Mouse (Mus musculus) limb, embryonic 12.5 days (tissue): ENCODE measurements around the gene Dpy30. TPM values are rescaled to one million over a fixed set of nuclear protein-coding genes. Genes with fewer than 3 reads are reported as not detected.
A peak's percentile ranks its signal among the peaks of the same experiment; 100 is the strongest.
"Not testable (repeated sequence)": the region's sequence is repeated elsewhere in the genome, so short reads cannot be mapped to it uniquely, and the experiment has no call there.

Experiments used
- ATAC-seq: fragments of 200-750 bp; cut with Nextera tagmentation; 2 replicates; pipeline ENCODE4 v1.8.0; 2017; ENCODE audit warnings: low read depth, moderate TSS enrichment; ENCODE audit not compliant: insufficient number of reproducible peaks, insufficient read depth, low FRiP score, low TSS enrichment
- H3K27ac ChIP-seq: fragments of 300-500 bp; sonication (generic); 2 replicates; pipeline ENCODE4 v1.5.1; 2016; ENCODE audit warnings: mild to moderate bottlenecking, moderate library complexity
- H3K27me3 ChIP-seq: fragments of 300-500 bp; sonication (generic); 2 replicates; pipeline ENCODE4 v1.6.1; 2016; ENCODE audit warnings: mild to moderate bottlenecking, moderate library complexity
- H3K36me3 ChIP-seq: fragments of 300-500 bp; sonication (generic); 2 replicates; pipeline ENCODE4 v1.6.1; 2016; ENCODE audit warnings: mild to moderate bottlenecking, moderate library complexity
- H3K4me1 ChIP-seq: fragments of 300-500 bp; sonication (generic); replicated peaks from 2 replicates; pipeline ENCODE4 v1.6.1; 2016
- H3K4me2 ChIP-seq: fragments of 300-500 bp; sonication (generic); 2 replicates; pipeline ENCODE4 v1.6.1; 2016; ENCODE audit warnings: mild to moderate bottlenecking, moderate library complexity
- H3K4me3 ChIP-seq: fragments of 300-500 bp; sonication (generic); replicated peaks from 2 replicates; pipeline ENCODE4 v1.5.1; 2016; ENCODE audit warnings: mild to moderate bottlenecking
- H3K9ac ChIP-seq: fragments of 300-500 bp; sonication (generic); replicated peaks from 2 replicates; pipeline ENCODE4 v1.6.1; 2016; ENCODE audit warnings: mild to moderate bottlenecking, moderate library complexity
- H3K9me3 ChIP-seq: fragments of 300-500 bp; sonication (generic); 2 replicates; pipeline ENCODE4 v1.6.1; 2016; ENCODE audit warnings: mild to moderate bottlenecking, moderate library complexity
- WGBS: fragments of 180-500 bp; shearing (Covaris S2); methylation state at CpG from one replicate; pipeline ENCODE4 v1.1.7; 2016; 5-methylcytosine and 5-hydroxymethylcytosine counted together
- polyA plus RNA-seq: library from polyadenylated mRNA; unstranded; fragments of >200 nt; fragmentation: Nextera tagmentation; extraction: Ambion mirVana; gene quantifications from 2 replicates; pipeline ENCODE4 v1.2.1, GENCODE M21; 2016

Gene Dpy30
- polyA plus RNA-seq, 1 experiment from 2014 or later = 295 TPM

DNA sequence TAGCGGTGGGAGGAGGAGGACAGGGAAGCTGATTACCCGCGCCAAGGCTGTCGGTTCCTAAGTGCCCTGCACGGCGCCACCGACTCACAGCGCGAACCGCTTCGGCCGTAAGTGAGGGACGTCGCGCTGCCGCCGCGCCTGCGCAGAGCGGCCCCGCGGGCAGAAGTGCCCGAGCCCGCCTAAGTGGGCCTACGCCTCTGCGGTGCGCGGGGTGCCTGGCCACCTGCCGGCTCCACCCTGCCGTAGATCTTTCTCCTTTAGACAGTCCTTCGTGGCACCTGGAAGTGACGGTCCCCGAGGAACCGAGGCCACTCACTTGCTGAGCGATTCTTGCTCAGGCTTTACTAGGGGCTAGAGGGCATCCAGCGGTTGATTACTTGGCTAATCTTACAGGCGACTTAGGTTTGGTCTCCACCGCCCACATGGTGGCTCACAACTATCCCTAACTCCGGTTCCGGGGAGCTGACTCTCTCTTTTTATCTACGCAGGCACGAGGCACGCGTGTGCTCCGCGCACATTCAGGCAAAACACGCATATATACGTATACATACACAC is 7.4 kb downstream of the Dpy30 start:
- under 1% methylated on average over 48 of the region's 48 CpGs for WGBS
- Histone ChIP-seq H3K9ac (peak overlapping the region; percentile 85), H3K27ac (peak overlapping the region; percentile 94), H3K9me3 (no peaks in the 10 kb centered on the region), H3K4me3 (peak overlapping the region; percentile 78), H3K4me1 (peaks cover 16% of the 10 kb centered on the region), H3K4me2 (peak overlapping the region; percentile 78), H3K27me3 (no peaks in the 10 kb centered on the region), H3K36me3 (peaks cover 28% of the 10 kb centered on the region)
- ATAC-seq = peak; percentile 95

DNA sequence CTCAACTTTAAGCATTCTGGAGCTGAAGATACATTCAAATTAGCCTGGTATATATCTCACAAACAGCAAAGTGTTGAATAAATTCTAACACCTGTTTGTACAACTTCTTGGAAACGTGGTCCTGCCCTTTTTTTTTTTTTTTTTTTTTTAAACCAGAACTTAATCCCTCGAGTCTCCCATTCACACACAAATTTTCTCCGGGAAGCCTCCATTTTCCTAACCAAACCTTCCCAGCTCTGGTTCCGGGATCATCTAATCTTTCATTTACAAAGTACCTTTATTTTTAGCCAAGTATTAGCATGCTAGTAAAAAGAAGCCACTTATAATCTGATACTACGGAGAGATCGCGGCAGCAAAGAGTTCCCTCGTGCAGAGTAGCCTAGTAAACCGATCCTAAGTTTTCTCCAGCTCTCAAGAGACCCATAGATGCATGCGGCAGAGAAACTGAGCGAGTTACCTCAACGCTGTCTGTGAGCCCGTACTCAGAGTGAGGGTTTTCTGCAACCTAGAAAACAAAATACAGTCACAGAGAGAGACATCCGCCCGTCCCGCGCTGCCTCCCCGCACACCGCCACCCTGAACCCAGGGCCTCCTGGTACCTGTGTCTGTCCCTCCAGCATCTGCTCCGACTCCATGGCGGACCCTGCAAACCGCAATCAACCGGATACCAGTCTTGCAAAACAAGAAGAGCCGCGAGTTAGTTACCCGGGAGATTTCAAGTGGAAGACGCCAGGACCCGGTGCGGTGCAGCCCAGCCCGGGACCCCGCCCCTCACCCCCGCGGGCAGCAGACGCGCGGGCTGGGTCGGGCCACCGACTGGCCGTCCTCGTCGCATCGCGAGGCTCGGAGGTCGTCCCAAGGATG is 8.1 kb downstream of the Dpy30 start:
- Histone ChIP-seq H3K9ac (peak overlapping the region; percentile 85), H3K9me3 (no peaks in the 10 kb centered on the region), H3K27ac (peak overlapping the region; percentile 94), H3K4me1 (peaks cover 16% of the 10 kb centered on the region), H3K36me3 (peaks cover 33% of the 10 kb centered on the region), H3K27me3 (no peaks in the 10 kb centered on the region), H3K4me2 (peak overlapping the region; percentile 78), H3K4me3 (peak overlapping the region; percentile 78)
- ATAC-seq = no peak; the same call in 1 of the 2 replicates
- under 1% methylated on average over 44 of the region's 45 CpGs for WGBS

DNA sequence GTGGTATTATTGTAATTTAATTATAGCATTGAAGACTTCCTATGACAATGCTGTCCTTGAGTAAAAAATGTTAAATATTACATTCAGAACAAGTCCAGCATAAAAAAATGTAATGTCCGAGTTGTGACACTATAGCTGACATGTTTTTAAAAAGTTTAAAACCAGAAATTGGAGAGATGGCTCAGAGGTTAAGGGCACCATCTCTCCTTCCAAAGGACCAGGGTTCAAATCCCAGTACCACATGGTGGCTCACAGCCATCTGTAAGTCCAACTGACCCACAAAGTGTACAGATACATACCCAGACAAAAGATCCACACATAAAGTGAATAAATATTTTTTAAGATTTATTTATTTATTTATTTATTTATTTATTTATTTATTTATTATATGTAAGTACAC is 17.7 kb downstream of the Dpy30 start:
- Histone ChIP-seq H3K4me3 (no peak overlapping the region), H3K4me1 (no peaks in the 10 kb centered on the region), H3K9me3 (no peaks in the 10 kb centered on the region), H3K4me2 (no peak overlapping the region), H3K27ac (no peak overlapping the region), H3K36me3 (peaks cover 88% of the 10 kb centered on the region), H3K9ac (no peak overlapping the region), H3K27me3 (no peaks in the 10 kb centered on the region)
- 81% methylated on average over 1 of the region's 1 CpGs for WGBS
- ATAC-seq = no peak

DNA sequence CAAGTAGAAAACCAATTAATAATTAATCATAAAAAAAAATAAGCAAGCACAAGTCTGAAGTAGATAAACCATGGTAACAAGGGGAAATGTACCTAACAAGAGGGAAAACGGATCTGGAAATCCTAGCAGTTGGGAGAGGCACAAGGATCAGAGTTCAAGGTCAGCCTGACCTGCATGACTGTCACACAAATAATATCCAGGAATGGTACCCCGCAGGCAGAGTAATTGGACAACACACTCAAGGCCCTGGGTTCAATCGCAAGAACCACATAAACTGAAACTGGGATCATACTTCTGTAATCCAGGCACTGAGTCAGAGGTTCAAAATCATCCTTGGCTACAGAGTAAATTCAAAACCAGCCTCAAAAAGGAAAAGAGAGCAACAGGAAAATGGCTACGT is 18.1 kb downstream of the Dpy30 start:
- H3K4me3 ChIP-seq = no peak overlapping the region
- 94% methylated on average over 4 of the region's 4 CpGs for WGBS

DNA sequence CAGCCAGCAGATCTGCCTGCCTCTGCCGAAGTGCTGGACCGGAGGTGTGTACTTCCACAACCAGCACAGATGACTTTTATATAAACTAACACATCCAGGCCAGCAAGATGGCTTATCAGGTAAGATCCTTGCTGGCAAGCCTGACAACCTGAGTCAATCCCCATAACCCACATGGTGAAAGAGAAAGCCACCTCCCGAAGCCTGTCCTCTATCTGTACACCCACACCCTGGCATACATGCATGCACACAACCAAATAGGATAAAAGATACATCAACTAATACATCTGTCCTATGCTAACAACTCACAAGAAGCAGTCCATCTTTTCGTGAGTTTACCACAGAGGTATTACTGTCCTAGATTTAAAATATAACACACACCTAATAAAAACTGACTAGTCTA is 19.7 kb downstream of the Dpy30 start:
- ATAC-seq = no peak
- Histone ChIP-seq H3K36me3 (peaks cover 90% of the 10 kb centered on the region), H3K4me2 (no peak overlapping the region), H3K4me1 (no peaks in the 10 kb centered on the region), H3K4me3 (no peak overlapping the region), H3K27ac (no peak overlapping the region), H3K9ac (no peak overlapping the region), H3K27me3 (no peaks in the 10 kb centered on the region), H3K9me3 (no peaks in the 10 kb centered on the region)
- 94% methylated on average over 4 of the region's 4 CpGs for WGBS

More for the DNA sequence above, 18.1 kb downstream of the Dpy30 start:
- H3K27ac ChIP-seq = no peak overlapping the region
- H3K9me3 ChIP-seq = no peaks in the 10 kb centered on the region
- no peaks in the 10 kb centered on the region for H3K27me3 ChIP-seq
- H3K4me1 ChIP-seq = no peaks in the 10 kb centered on the region
- H3K4me2 ChIP-seq = no peak overlapping the region
- H3K9ac ChIP-seq = no peak overlapping the region
- no peak for ATAC-seq
- H3K36me3 ChIP-seq = peaks cover 89% of the 10 kb centered on the region

DNA sequence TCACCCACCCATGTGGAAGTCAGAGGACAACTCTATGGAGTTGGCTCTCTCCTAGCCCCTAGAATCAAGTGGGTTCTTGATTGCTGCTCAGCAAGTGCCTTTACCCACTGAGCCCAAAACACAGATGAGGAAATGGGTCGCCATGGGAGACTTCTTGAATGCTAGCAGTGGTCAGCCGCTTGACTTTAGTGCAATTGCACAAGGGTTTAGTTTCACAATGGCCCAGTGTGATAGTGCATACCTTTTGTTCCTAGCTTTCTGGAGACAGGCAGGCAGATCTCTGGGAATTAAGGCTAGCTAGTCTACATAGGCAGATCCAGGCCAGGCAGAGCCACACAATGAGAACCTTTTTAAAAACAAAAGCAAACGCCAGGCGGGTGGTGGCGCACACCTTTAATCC is 23.7 kb downstream of the Dpy30 start:
- Histone ChIP-seq H3K9ac (no peak overlapping the region), H3K36me3 (peaks cover 69% of the 10 kb centered on the region), H3K4me2 (no peak overlapping the region), H3K4me3 (no peak overlapping the region), H3K27me3 (no peaks in the 10 kb centered on the region), H3K4me1 (no peaks in the 10 kb centered on the region), H3K9me3 (no peaks in the 10 kb centered on the region), H3K27ac (no peak overlapping the region)
- no peak for ATAC-seq
- 97% methylated on average over 5 of the region's 5 CpGs for WGBS

DNA sequence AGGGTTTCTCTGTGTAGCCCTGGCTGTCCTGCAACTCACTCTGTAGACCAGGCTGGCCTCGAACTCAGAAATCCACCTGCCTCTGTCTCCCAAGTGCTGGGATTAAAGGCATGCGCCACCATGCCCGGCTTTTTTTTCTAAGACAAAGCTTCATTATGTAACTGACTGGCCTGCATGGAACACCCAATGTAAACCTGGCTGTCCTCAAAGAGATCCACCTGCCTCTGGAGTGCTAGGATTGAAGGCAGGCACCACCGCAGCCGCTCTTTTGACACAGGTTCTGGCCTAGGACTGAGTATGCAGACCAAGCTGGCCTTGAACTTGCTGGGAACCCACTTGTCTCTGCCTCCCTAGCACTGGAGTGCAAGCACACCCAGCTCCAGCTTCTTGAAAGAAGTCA is 26.8 kb downstream of the Dpy30 start:
- not testable (repeated sequence) for H3K27ac ChIP-seq, H3K4me3 ChIP-seq, H3K9me3 ChIP-seq, H3K4me2 ChIP-seq, H3K4me1 ChIP-seq, H3K9ac ChIP-seq, ATAC-seq, H3K27me3 ChIP-seq
- 89% methylated on average over 5 of the region's 5 CpGs for WGBS
- peaks cover 44% of the 10 kb centered on the region for H3K36me3 ChIP-seq

DNA sequence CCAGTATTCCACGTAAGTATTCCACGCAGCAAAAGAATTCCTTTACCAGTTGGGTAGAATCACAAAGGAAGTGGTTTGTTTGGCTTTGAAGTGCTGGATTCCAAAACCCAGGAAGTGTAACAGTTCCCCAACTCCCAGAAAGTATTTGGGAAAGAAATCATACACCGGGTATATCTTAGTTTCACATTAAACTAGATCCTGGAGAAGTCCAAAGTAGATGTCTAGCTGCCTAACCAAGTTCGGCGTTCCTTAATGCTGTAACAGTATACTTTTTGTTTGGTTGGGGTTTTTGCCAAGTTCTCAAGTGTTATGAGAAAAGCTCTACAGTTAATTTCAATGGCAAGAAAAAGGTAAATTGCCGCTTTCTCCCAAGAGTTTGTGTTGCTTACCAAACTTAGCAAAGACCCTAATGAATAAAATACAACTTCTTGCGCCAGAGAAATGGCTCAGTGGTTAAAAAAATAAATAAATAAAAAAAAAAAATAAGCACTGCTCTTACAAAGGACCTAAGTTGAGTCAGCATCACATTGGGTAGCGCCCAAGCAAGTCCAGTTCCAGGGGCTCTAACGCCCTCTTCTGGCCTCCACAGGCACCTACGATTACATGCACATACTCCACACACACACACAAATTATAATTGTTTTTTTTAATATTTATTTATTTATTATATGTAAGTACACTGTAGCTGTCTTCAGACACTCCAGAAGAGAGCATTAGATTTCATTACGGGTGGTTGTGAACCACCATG is 27.5 kb downstream of the Dpy30 start:
- Histone ChIP-seq H3K4me2 (peak overlapping the region; percentile 72), H3K36me3 (peaks cover 36% of the 10 kb centered on the region), H3K27me3 (no peaks in the 10 kb centered on the region), H3K9me3 (no peaks in the 10 kb centered on the region), H3K9ac (peak overlapping the region; percentile 89; the same call in 1 of the 2 replicates), H3K4me1 (peaks cover 15% of the 10 kb centered on the region), H3K4me3 (peak overlapping the region; percentile 91), H3K27ac (peak overlapping the region; percentile 98)
- no peak for ATAC-seq
- 41% methylated on average over 11 of the region's 11 CpGs for WGBS

DNA sequence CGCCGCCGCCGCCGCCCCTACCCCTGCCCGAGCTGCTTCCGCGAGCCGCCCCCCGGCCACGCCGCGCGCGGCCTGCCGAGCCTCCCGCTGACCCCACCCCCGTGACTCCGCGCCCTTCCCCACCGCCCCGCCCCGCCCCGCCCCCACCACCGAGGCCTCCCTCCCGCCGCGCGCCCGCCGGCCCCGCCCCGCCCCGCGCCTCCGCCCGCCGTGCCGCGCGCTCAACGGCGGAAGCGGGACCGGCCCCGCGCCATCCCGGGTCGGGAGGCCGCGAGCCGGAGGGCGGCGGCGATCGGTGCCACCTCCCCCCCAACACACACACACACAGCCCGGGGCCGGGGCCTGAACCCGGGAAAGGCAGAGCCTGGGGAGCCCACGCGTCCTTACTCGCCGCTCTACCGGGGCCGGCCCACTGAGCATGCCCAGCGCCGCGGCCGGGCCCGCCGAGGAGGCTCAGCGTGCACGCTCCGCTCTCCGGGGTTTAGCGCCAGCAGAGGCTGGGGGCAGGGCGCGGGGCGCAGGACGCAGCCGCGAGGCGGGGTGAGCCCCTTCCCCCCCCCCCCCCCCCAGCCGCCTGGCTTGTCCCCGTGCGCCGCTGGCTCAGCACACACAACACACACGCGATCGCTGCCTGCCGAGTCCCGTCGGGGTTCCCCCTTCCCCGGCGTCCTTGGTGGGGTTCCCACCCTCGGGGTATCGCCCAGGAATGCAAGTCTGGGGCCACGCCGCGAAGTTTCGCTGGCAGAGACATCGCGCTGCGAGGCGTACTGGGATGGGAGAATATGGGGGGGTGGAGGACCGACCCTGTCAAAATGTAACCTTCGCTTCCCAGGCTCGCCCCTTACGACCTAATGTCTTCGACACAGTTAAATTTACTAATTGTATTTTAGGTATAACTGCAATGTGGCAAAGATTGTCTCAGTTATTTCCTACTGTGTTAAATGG is 28.4 kb downstream of the Dpy30 start, which contains the start of gene Memo1:
Gene Memo1 (minus strand): TSS at position 496 of the 945 bp plus-strand sequence.
- Histone ChIP-seq H3K9ac (peak within 1 kb of the TSS; percentile 89), H3K4me2 (peak within 1 kb of the TSS; percentile 72), H3K9me3 (no peaks in the 10 kb centered on the region), H3K36me3 (peaks cover 28% of the 10 kb centered on the region), H3K4me3 (peak within 1 kb of the TSS; percentile 91), H3K4me1 (peaks cover 24% of the 10 kb centered on the region), H3K27me3 (no peaks in the 10 kb centered on the region), H3K27ac (peak within 1 kb of the TSS; percentile 98)
- WGBS = 0% methylated on average over 43 of the region's 110 CpGs
- ATAC-seq = peak; percentile 86

DNA sequence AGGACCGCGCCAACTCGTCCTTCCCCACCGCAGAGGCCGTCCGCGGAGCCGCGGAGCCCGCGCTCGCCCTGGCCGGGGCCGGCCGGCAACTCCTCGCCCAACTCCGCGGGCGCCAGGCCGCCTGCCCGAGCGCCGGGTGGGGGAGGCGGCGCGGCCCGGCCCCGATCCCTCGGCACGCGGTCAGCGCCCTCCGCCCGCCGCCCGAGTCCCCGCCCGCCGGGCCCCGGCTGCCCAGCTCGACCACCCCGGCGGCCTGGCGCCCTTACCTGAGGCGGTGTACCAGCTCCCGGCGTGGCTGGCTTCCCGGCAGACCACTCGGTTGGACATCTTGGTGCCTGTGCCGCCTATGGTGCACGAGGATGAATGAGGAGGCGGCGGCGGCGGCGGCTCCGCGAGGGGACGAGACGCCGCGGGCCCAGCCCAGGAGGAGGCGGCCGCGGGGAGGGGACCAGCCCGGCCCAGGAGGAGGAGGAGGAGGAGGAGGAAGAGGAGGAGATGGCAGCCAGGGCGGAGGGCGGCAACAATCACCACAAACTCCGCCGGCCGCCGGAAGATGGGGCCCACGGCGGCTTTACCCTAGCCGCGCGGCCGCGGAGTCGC is 29.2 kb downstream of the Dpy30 start:
- H3K36me3 ChIP-seq = peaks cover 20% of the 10 kb centered on the region
- H3K4me2 ChIP-seq = peak overlapping the region; percentile 72
- H3K9me3 ChIP-seq = no peaks in the 10 kb centered on the region
- H3K4me3 ChIP-seq = peak overlapping the region; percentile 91
- peaks cover 26% of the 10 kb centered on the region for H3K4me1 ChIP-seq
- H3K27me3 ChIP-seq = no peaks in the 10 kb centered on the region
- peak overlapping the region; percentile 89 for H3K9ac ChIP-seq
- peak overlapping the region; percentile 98 for H3K27ac ChIP-seq
- peak; percentile 76 for ATAC-seq
- WGBS = under 1% methylated on average over 73 of the region's 80 CpGs
